Mouse (Mus musculus): ENCODE measurements around the gene Rnf31.
A peak's percentile ranks its signal among the peaks of the same experiment; 100 is the strongest.

DNA sequence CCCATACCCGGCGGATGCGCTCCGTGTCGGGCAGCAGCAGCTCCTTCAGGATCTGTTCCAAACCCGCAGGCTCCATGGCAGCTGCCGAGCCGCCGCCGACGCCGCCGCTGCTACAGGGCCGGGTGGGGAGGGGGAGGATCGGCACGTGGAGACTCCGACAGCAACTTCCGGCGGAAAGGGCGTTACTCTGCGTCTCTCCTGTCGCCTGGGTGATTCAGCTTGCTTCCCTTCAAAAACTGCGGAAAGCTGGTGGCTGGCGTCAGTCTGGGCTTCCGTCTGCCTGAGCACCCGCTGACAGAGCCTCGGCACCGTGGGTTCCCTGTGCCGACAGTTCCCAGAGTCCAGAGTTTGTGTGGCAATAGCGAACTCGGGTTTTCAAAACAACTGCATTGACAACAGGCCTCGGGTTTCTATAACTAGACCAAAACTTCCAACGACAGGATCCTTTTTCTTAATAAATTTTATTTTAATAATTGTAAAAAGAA, 44.1 kb downstream of the Rnf31 start, which contains the start of gene Ipo4:
- peak; percentile 78 for TF ChIP-seq POLR2A (IDR thresholded peaks at IDR 0.05; ENCODE audit: insufficient read length, low read depth)
- TF ChIP-seq USF1 (IDR thresholded peaks at IDR 0.05; ENCODE audit: low read depth) = peak; percentile 62

All from myocyte (in vitro differentiated cells).